Mouse (Mus musculus) cortical plate, adult 2 months (tissue): ENCODE results near the gene Sgk2. TPM values are rescaled to one million over a fixed set of nuclear protein-coding genes. Genes with fewer than 3 reads are reported as not detected.

Source experiments
- H3K27ac ChIP-seq: fragments of 200-500 bp; 2 replicates; pipeline ENCODE4 v1.5.1; 2012; ENCODE audit warnings: low read length, control low read depth, inconsistent platforms; ENCODE audit not compliant: insufficient read depth
- H3K4me1 ChIP-seq: fragments of 200-500 bp; 2 replicates; pipeline ENCODE4 v1.6.1; 2011; ENCODE audit warnings: low read length; ENCODE audit not compliant: control insufficient read depth, insufficient read depth
- H3K4me3 ChIP-seq: fragments of 200-500 bp; 2 replicates; pipeline ENCODE4 v1.5.1; 2011; ENCODE audit warnings: mild to moderate bottlenecking, low read length, control low read depth; ENCODE audit not compliant: insufficient read depth
- CTCF ChIP-seq: fragments of 200-500 bp; IDR thresholded peaks from 2 replicates; pipeline ENCODE4 v1.5.1; 2011; ENCODE audit warnings: mild to moderate bottlenecking, control low read depth, low read length; ENCODE audit not compliant: insufficient read depth; ENCODE audit errors: extremely low read depth
- POLR2A ChIP-seq: fragments of 200-500 bp; IDR thresholded peaks from 2 replicates; pipeline ENCODE4 v1.6.1; 2011; ENCODE audit warnings: mild to moderate bottlenecking, low read length, control low read depth; ENCODE audit not compliant: insufficient read depth; ENCODE audit errors: extremely low read depth
- polyA plus RNA-seq: library from polyadenylated mRNA; depleted of rRNA; stranded (reverse); fragments of >200 nt; gene quantifications from 2 replicates; pipeline ENCODE4 v1.2.3, GENCODE M21; 2012

Gene Sgk2
- polyA plus RNA-seq, 1 experiment: 2.8 TPM

GRCm38 (mm10) chr2:163016916-163017743 is 30.0 kb downstream of the Sgk2 start, which contains the start of gene Ift52:
Gene Ift52 (plus strand): TSS chr2:163017354.
- H3K4me3 ChIP-seq: peak within 1 kb of the TSS; percentile 74
- H3K27ac ChIP-seq: peak within 1 kb of the TSS; percentile 71; the same call in 1 of the 2 replicates
- TF ChIP-seq POLR2A: peak; percentile 55; the same call in 1 of the 2 replicates
- no peak for TF ChIP-seq CTCF
- peaks cover 6% of the 10 kb centered on the region; the same call in 1 of the 2 replicates for H3K4me1 ChIP-seq

- no peak for TF ChIP-seq POLR2A
- Histone ChIP-seq H3K4me1 (no peaks in the 10 kb centered on the region), H3K27ac (no peak overlapping the region), H3K4me3 (no peak overlapping the region)
These were observed 44.2 kb downstream of the Sgk2 start for GRCm38 (mm10) chr2:163031289-163031688.

GRCm38 (mm10) chr2:163031757-163032156 is 44.6 kb downstream of the Sgk2 start:
- Histone ChIP-seq H3K4me1 (no peaks in the 10 kb centered on the region), H3K27ac (no peak overlapping the region), H3K4me3 (no peak overlapping the region)
- TF ChIP-seq CTCF: no peak
- no peak for TF ChIP-seq POLR2A

- TF ChIP-seq POLR2A (no peak), CTCF (no peak)
- no peak overlapping the region for H3K27ac ChIP-seq
- H3K4me1 ChIP-seq: no peaks in the 10 kb centered on the region
- no peak overlapping the region for H3K4me3 ChIP-seq
These were observed 45.5 kb downstream of the Sgk2 start for GRCm38 (mm10) chr2:163032622-163033021.

- TF ChIP-seq POLR2A (no peak), CTCF (no peak)
- no peak overlapping the region for H3K27ac ChIP-seq
- H3K4me3 ChIP-seq: no peak overlapping the region
- H3K4me1 ChIP-seq: no peaks in the 10 kb centered on the region
These were observed 52.8 kb downstream of the Sgk2 start for GRCm38 (mm10) chr2:163039940-163040339.

- no peak overlapping the region for H3K4me3 ChIP-seq
- H3K4me1 ChIP-seq: no peaks in the 10 kb centered on the region
- peak; percentile 74 for TF ChIP-seq CTCF
- no peak for TF ChIP-seq POLR2A
- H3K27ac ChIP-seq: no peak overlapping the region
These were observed 61.0 kb downstream of the Sgk2 start for GRCm38 (mm10) chr2:163048125-163048524.

- no peaks in the 10 kb centered on the region for H3K4me1 ChIP-seq
- no peak overlapping the region for H3K4me3 ChIP-seq
- TF ChIP-seq POLR2A (no peak), CTCF (no peak)
- no peak overlapping the region for H3K27ac ChIP-seq
These were observed 62.0 kb downstream of the Sgk2 start for GRCm38 (mm10) chr2:163049116-163049515.

- TF ChIP-seq POLR2A: no peak
- TF ChIP-seq CTCF: no peak
- H3K4me1 ChIP-seq: no peaks in the 10 kb centered on the region
These were observed 64.6 kb downstream of the Sgk2 start for GRCm38 (mm10) chr2:163051691-163052090.

GRCm38 (mm10) chr2:163052101-163052500 is 65.0 kb downstream of the Sgk2 start:
- TF ChIP-seq CTCF: no peak
- TF ChIP-seq POLR2A: no peak

More at GRCm38 (mm10) chr2:163051691-163052090, 64.6 kb downstream of the Sgk2 start:
- no peak overlapping the region for H3K27ac ChIP-seq
- no peak overlapping the region for H3K4me3 ChIP-seq

GRCm38 (mm10) chr2:163052826-163053225 is 65.7 kb downstream of the Sgk2 start:
- Histone ChIP-seq H3K4me1 (no peaks in the 10 kb centered on the region), H3K27ac (no peak overlapping the region), H3K4me3 (no peak overlapping the region)
- no peak for TF ChIP-seq CTCF
- no peak for TF ChIP-seq POLR2A

More at GRCm38 (mm10) chr2:163052101-163052500, 65.0 kb downstream of the Sgk2 start:
- Histone ChIP-seq H3K4me3 (no peak overlapping the region), H3K4me1 (no peaks in the 10 kb centered on the region), H3K27ac (no peak overlapping the region)
